17 mouse cellular contexts compared by ENCODE assay signal in genomic region chr1:119533093-119533805, GRCm38 (mm10). TPM values are rescaled to one million over a fixed set of nuclear protein-coding genes. Genes with fewer than 3 reads are reported as not detected.
A peak's percentile ranks its signal among the peaks of the same experiment; 100 is the strongest.
DNase-seq lines count a peak whose midpoint lies in the region; ATAC-seq and TF ChIP-seq lines count a peak whose summit lies in the region.
"Had no signal": no experiment of that assay in that cellular context is flagged by ENCODE, and none has a peak within 500 bp of the region (broad histone marks: within the 10 kb centered on the region; RNA-seq: fewer than 3 reads in every experiment).

No protein-coding gene starts in this region.

- ATAC-seq in hindbrain, embryonic 12.5 days (ENCODE audit: low FRiP score) = 0 out of 2 replicates have a peak, but pooled peaks have one; percentile 33
- peak; percentile 52; the same call in 1 of the 2 replicates for ATAC-seq in midbrain, embryonic 12.5 days (ENCODE audit: low FRiP score, low read depth)
- ATAC-seq in forebrain, postnatal 0 days = peak; percentile 80
- peak; percentile 70 for ATAC-seq in neural tube, embryonic 14.5 days (ENCODE audit: low read depth)
- ATAC-seq: Patski had no signal

- no peak for DNase-seq in hindbrain, embryonic 10.5 days (ENCODE audit: low spot score)
- no peak for DNase-seq in midbrain, embryonic 10.5 days (ENCODE audit: low spot score)
- DNase-seq in forebrain, postnatal 0 days = peak; percentile 51
- DNase-seq in adrenal gland, adult (ENCODE audit: inconsistent age in 2 of 2, low spot score in 1 of 2) = no peak
- no peak for DNase-seq in embryo, embryonic 10 days (ENCODE audit: low spot score)
- DNase-seq: adrenal gland, postnatal 14 days; cerebellum, adult 11 months; gastrocnemius, adult 2 months; heart, postnatal 36 days; kidney, postnatal 25 days had no signal

- H3K27ac ChIP-seq in hindbrain, embryonic 12.5 days = no peak overlapping the region
- no peak overlapping the region for H3K27ac ChIP-seq in hindbrain, embryonic 10.5 days
- H3K27ac ChIP-seq in midbrain, embryonic 12.5 days (replicated peaks) = no peak overlapping the region
- H3K27ac ChIP-seq in midbrain, embryonic 10.5 days (replicated peaks) = no peak overlapping the region
- no peak overlapping the region for H3K27ac ChIP-seq in forebrain, postnatal 0 days (ENCODE audit: low read depth, low read length)
- H3K27ac ChIP-seq in neural tube, embryonic 14.5 days (ENCODE audit: low read depth, low read length) = no peak overlapping the region
- H3K27ac ChIP-seq: embryonic facial prominence, embryonic 13.5 days; gastrocnemius, adult 2 months; limb, embryonic 13.5 days had no signal

- WGBS in hindbrain, embryonic 12.5 days = 88% methylated on average over 18 of the region's 18 CpGs
- 88% methylated on average over 18 of the region's 18 CpGs for WGBS in hindbrain, embryonic 10.5 days
- WGBS in midbrain, embryonic 12.5 days = 83% methylated on average over 18 of the region's 18 CpGs
- 95% methylated on average over 18 of the region's 18 CpGs for WGBS in midbrain, embryonic 10.5 days
- 50% methylated on average over 18 of the region's 18 CpGs for WGBS in forebrain, postnatal 0 days
- 73% methylated on average over 18 of the region's 18 CpGs for WGBS in neural tube, embryonic 14.5 days

- H3K9me3 ChIP-seq in hindbrain, embryonic 12.5 days (replicated peaks) = peaks cover 6% of the 10 kb centered on the region; the same call in 1 of the 2 replicates
- peaks cover 7% of the 10 kb centered on the region; the same call in 1 of the 2 replicates for H3K9me3 ChIP-seq in hindbrain, embryonic 10.5 days
- no peaks in the 10 kb centered on the region for H3K9me3 ChIP-seq in midbrain, embryonic 12.5 days
- peaks cover 11% of the 10 kb centered on the region; the same call in 1 of the 2 replicates for H3K9me3 ChIP-seq in midbrain, embryonic 10.5 days (replicated peaks)
- H3K9me3 ChIP-seq in forebrain, postnatal 0 days (ENCODE audit: low read length) = no peaks in the 10 kb centered on the region; the same call in 1 of the 2 replicates
- no peaks in the 10 kb centered on the region for H3K9me3 ChIP-seq in neural tube, embryonic 14.5 days (ENCODE audit: control insufficient read depth, low read length)

- no peak overlapping the region for H3K4me3 ChIP-seq in hindbrain, embryonic 12.5 days
- H3K4me3 ChIP-seq in hindbrain, embryonic 10.5 days = no peak overlapping the region
- H3K4me3 ChIP-seq in midbrain, embryonic 12.5 days = no peak overlapping the region
- no peak overlapping the region for H3K4me3 ChIP-seq in midbrain, embryonic 10.5 days
- H3K4me3 ChIP-seq in forebrain, postnatal 0 days (ENCODE audit: low read depth, low read length) = no peak overlapping the region
- H3K4me3 ChIP-seq in neural tube, embryonic 14.5 days (ENCODE audit: low read depth, low read length) = no peak overlapping the region
- H3K4me3 ChIP-seq: embryonic facial prominence, embryonic 13.5 days; gastrocnemius, adult 2 months; limb, embryonic 13.5 days; megakaryocyte, embryonic 14.5 days had no signal

- no peaks in the 10 kb centered on the region for H3K27me3 ChIP-seq in hindbrain, embryonic 12.5 days
- H3K27me3 ChIP-seq in hindbrain, embryonic 10.5 days (ENCODE audit: insufficient read depth, poor library complexity, severe bottlenecking) = no peaks in the 10 kb centered on the region
- H3K27me3 ChIP-seq in midbrain, embryonic 12.5 days = no peaks in the 10 kb centered on the region
- no peaks in the 10 kb centered on the region for H3K27me3 ChIP-seq in midbrain, embryonic 10.5 days (ENCODE audit: low read depth, poor library complexity, severe bottlenecking)
- no peaks in the 10 kb centered on the region for H3K27me3 ChIP-seq in forebrain, postnatal 0 days (ENCODE audit: insufficient read depth, low read length)
- no peaks in the 10 kb centered on the region for H3K27me3 ChIP-seq in neural tube, embryonic 14.5 days (ENCODE audit: control insufficient read depth, insufficient read depth, low read length)
- H3K27me3 ChIP-seq: embryonic facial prominence, embryonic 13.5 days; limb, embryonic 13.5 days; Patski had no signal

- peaks cover 16% of the 10 kb centered on the region for H3K36me3 ChIP-seq in hindbrain, embryonic 12.5 days
- peaks cover 45% of the 10 kb centered on the region for H3K36me3 ChIP-seq in hindbrain, embryonic 10.5 days
- peaks cover 26% of the 10 kb centered on the region for H3K36me3 ChIP-seq in midbrain, embryonic 12.5 days
- peaks cover 58% of the 10 kb centered on the region for H3K36me3 ChIP-seq in midbrain, embryonic 10.5 days
- peaks cover 6% of the 10 kb centered on the region; the same call in 1 of the 2 replicates for H3K36me3 ChIP-seq in forebrain, postnatal 0 days (ENCODE audit: insufficient read depth)
- no peaks in the 10 kb centered on the region for H3K36me3 ChIP-seq in neural tube, embryonic 14.5 days (ENCODE audit: control insufficient read depth, insufficient read depth, low read length)

- TF ChIP-seq CTCF in forebrain, postnatal 0 days (IDR thresholded peaks at IDR 0.05; ENCODE audit: low read depth) = no peak

- H3K9ac ChIP-seq in hindbrain, embryonic 12.5 days = no peak overlapping the region
- no peak overlapping the region for H3K9ac ChIP-seq in midbrain, embryonic 12.5 days (replicated peaks)
- no peak overlapping the region for H3K9ac ChIP-seq in forebrain, postnatal 0 days
- no peak overlapping the region for H3K9ac ChIP-seq in neural tube, embryonic 14.5 days (replicated peaks; ENCODE audit: low read depth, low read length)
- H3K9ac ChIP-seq: embryonic facial prominence, embryonic 13.5 days; limb, embryonic 13.5 days had no signal

- H3K4me1 ChIP-seq in hindbrain, embryonic 12.5 days = no peaks in the 10 kb centered on the region
- no peaks in the 10 kb centered on the region for H3K4me1 ChIP-seq in hindbrain, embryonic 10.5 days (replicated peaks)
- H3K4me1 ChIP-seq in midbrain, embryonic 12.5 days = 0 out of 2 replicates have a peak, but pooled peaks cover 4% of the 10 kb centered on the region
- H3K4me1 ChIP-seq in midbrain, embryonic 10.5 days = no peaks in the 10 kb centered on the region
- H3K4me1 ChIP-seq in forebrain, postnatal 0 days (ENCODE audit: insufficient read depth) = no peaks in the 10 kb centered on the region
- no peaks in the 10 kb centered on the region for H3K4me1 ChIP-seq in neural tube, embryonic 14.5 days (ENCODE audit: control insufficient read depth, insufficient read depth, low read length)
- H3K4me1 ChIP-seq: embryonic facial prominence, embryonic 13.5 days; limb, embryonic 13.5 days had no signal

- H3K4me2 ChIP-seq in hindbrain, embryonic 12.5 days (replicated peaks) = no peak overlapping the region
- no peak overlapping the region for H3K4me2 ChIP-seq in midbrain, embryonic 12.5 days (replicated peaks)
- H3K4me2 ChIP-seq in forebrain, postnatal 0 days (ENCODE audit: low read depth) = no peak overlapping the region
- H3K4me2 ChIP-seq in neural tube, embryonic 14.5 days (ENCODE audit: low read depth, low read length) = no peak overlapping the region
- H3K4me2 ChIP-seq: embryonic facial prominence, embryonic 13.5 days; limb, embryonic 13.5 days had no signal

RNA-seq across cellular contexts. Expression of gene Tmem185b, which starts 7.3 kb away (rescaled TPM):
- polyA plus RNA-seq in hindbrain, embryonic 12.5 days (2016; fragmentation: Nextera tagmentation; extraction: Ambion mirVana) = 19.9 and 21.9 TPM in 2 replicates
- polyA plus RNA-seq in hindbrain, embryonic 10.5 days (2016; fragmentation: Nextera tagmentation; extraction: Ambion mirVana) = 17.9 and 20.2 TPM in 2 replicates
- polyA plus RNA-seq in midbrain, embryonic 12.5 days (2016; fragmentation: Nextera tagmentation; extraction: Ambion mirVana) = 20.0 and 22.4 TPM in 2 replicates
- polyA plus RNA-seq in midbrain, embryonic 10.5 days (2016; fragmentation: Nextera tagmentation; extraction: Ambion mirVana) = 21.7 and 24.1 TPM in 2 replicates
- 13.7 and 14.6 TPM in 2 replicates for total RNA-seq in forebrain, postnatal 0 days (2014; rRNA removed)
- 9.0 and 12.3 TPM in 2 replicates for polyA plus RNA-seq in forebrain, postnatal 0 days (2015; fragmentation: Nextera tagmentation; extraction: Ambion mirVana)
- polyA plus RNA-seq in neural tube, embryonic 14.5 days (2014; fragmentation: Nextera tagmentation; extraction: Ambion mirVana) = 15.2 and 20.7 TPM in 2 replicates

RNA-seq across cellular contexts. Expression of gene Ralb, which starts 28.7 kb away (rescaled TPM):
- 97.7 and 99.9 TPM in 2 replicates for polyA plus RNA-seq in hindbrain, embryonic 12.5 days (2016; fragmentation: Nextera tagmentation; extraction: Ambion mirVana)
- 96.8 and 103 TPM in 2 replicates for polyA plus RNA-seq in hindbrain, embryonic 10.5 days (2016; fragmentation: Nextera tagmentation; extraction: Ambion mirVana)
- polyA plus RNA-seq in midbrain, embryonic 12.5 days (2016; fragmentation: Nextera tagmentation; extraction: Ambion mirVana) = 73.0 and 83.5 TPM in 2 replicates
- 89.2 and 93.2 TPM in 2 replicates for polyA plus RNA-seq in midbrain, embryonic 10.5 days (2016; fragmentation: Nextera tagmentation; extraction: Ambion mirVana)
- 40.6 and 41.4 TPM in 2 replicates for total RNA-seq in forebrain, postnatal 0 days (2014; rRNA removed)
- 55.1 and 57.3 TPM in 2 replicates for polyA plus RNA-seq in forebrain, postnatal 0 days (2015; fragmentation: Nextera tagmentation; extraction: Ambion mirVana)
- polyA plus RNA-seq in neural tube, embryonic 14.5 days (2014; fragmentation: Nextera tagmentation; extraction: Ambion mirVana) = 35.8 and 58.6 TPM in 2 replicates
